Mouse (Mus musculus) myocyte (in vitro differentiated cells): ENCODE measurements around the gene Cldn10. TPM values are rescaled to one million over a fixed set of nuclear protein-coding genes. Genes with fewer than 3 reads are reported as not detected.

ENCODE experiments used
- H3K27me3 ChIP-seq: one replicate; pipeline ENCODE4 v1.6.1; 2011; ENCODE audit not compliant: control insufficient read depth, insufficient read depth, insufficient read length
- H3K36me3 ChIP-seq: one replicate; pipeline ENCODE4 v1.6.1; 2011; ENCODE audit not compliant: control insufficient read depth, insufficient read depth
- H3K4me2 ChIP-seq: one replicate; pipeline ENCODE4 v1.6.1; 2011; ENCODE audit warnings: low read depth, control low read depth
- H3K4me3 ChIP-seq: one replicate; pipeline ENCODE4 v1.5.1; 2011; ENCODE audit warnings: mild to moderate bottlenecking, control low read depth, moderate library complexity
- H3K79me2 ChIP-seq: one replicate; pipeline ENCODE4 v1.6.1; 2011; ENCODE audit not compliant: control insufficient read depth, insufficient read depth
- H3ac ChIP-seq: one replicate; pipeline ENCODE4 v1.6.1; 2011; ENCODE audit not compliant: control insufficient read depth, insufficient read length
- CEBPB ChIP-seq: IDR thresholded peaks from 2 replicates; pipeline ENCODE4 v1.6.1; 2011; ENCODE audit warnings: mild to moderate bottlenecking, moderate library complexity; ENCODE audit not compliant: poor library complexity, insufficient read depth, severe bottlenecking
- E2F4 ChIP-seq: IDR thresholded peaks from one replicate; pipeline ENCODE4 v1.6.1; 2011; ENCODE audit warnings: mild to moderate bottlenecking, control low read depth, moderate library complexity; ENCODE audit not compliant: insufficient read depth
- MAX ChIP-seq: IDR thresholded peaks from one replicate; pipeline ENCODE4 v1.6.1; 2011; ENCODE audit warnings: low read depth, mild to moderate bottlenecking, control low read depth
- MYOD1 ChIP-seq, 3 experiments: IDR thresholded peaks; one replicate each; pipeline ENCODE4 v1.6.1; 2011; ENCODE audit warnings: control low read depth in 2 of 3, low read depth in 2 of 3, mild to moderate bottlenecking in 2 of 3, moderate library complexity in 1 of 3; ENCODE audit not compliant: insufficient read length in 2 of 3, control insufficient read depth in 1 of 3
- MYOG ChIP-seq, 3 experiments: IDR thresholded peaks; one replicate each; pipeline ENCODE4 v1.6.1; 2011; ENCODE audit warnings: control low read depth in 2 of 3, low read depth in 2 of 3, mild to moderate bottlenecking in 2 of 3; ENCODE audit not compliant: insufficient read length in 2 of 3, control insufficient read depth in 1 of 3, insufficient read depth in 1 of 3
- POLR2A ChIP-seq: IDR thresholded peaks from one replicate; pipeline ENCODE4 v1.6.1; 2011; ENCODE audit warnings: low read depth, mild to moderate bottlenecking, control low read depth, moderate library complexity; ENCODE audit not compliant: insufficient read length
- POLR2AphosphoS2 ChIP-seq: IDR thresholded peaks from one replicate; pipeline ENCODE4 v1.6.1; 2011; ENCODE audit warnings: low read depth, control low read depth; ENCODE audit not compliant: insufficient read length
- REST ChIP-seq: IDR thresholded peaks from one replicate; pipeline ENCODE4 v1.6.1; 2011; ENCODE audit warnings: mild to moderate bottlenecking, control low read depth, moderate library complexity; ENCODE audit not compliant: insufficient read depth, insufficient read length
- SRF ChIP-seq: IDR thresholded peaks from one replicate; pipeline ENCODE4 v1.6.1; 2011; ENCODE audit warnings: low read depth; ENCODE audit not compliant: control insufficient read depth, insufficient read length
- TCF12 ChIP-seq: IDR thresholded peaks from one replicate; pipeline ENCODE4 v1.6.1; 2011; ENCODE audit warnings: mild to moderate bottlenecking, control low read depth; ENCODE audit not compliant: poor library complexity, insufficient read depth, severe bottlenecking
- TCF3 ChIP-seq: IDR thresholded peaks from one replicate; pipeline ENCODE4 v1.6.1; 2011; ENCODE audit warnings: low read depth, control low read depth; ENCODE audit not compliant: insufficient read length
- USF1 ChIP-seq: IDR thresholded peaks from one replicate; pipeline ENCODE4 v1.6.1; 2011; ENCODE audit warnings: low read depth, mild to moderate bottlenecking, control low read depth, moderate library complexity
- polyA plus RNA-seq: library from polyadenylated mRNA; unstranded; fragments of >200 nt; fragmentation: generic; extraction: Trizol; gene quantifications from one replicate; pipeline ENCODE4 v1.2.1, GENCODE M21; 2012; ENCODE audit warnings: missing spikeins

The Cldn10 gene
- polyA plus RNA-seq, 1 experiment = not detected

DNA sequence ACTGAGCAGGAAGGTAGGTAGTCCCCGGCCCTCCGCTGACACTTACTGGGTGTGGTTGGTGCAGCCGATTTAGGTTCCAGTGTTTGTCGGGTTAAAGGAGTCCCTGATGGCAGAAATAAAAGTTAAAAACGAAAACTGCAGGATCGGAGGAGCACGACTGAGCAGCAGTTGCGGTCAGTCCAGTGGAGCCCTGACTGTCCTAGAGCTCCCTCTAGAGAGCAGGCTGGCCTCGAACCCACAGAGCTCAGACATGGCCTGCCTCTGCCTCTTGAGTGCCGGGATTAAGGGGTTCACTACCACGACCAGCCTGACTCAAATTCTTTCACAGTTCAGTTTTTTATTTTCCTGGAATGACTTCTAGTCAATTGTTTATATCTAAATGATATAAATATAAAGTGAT is 112.2 kb downstream of the Cldn10 start:
- Histone ChIP-seq H3K4me2 (no peak overlapping the region), H3K36me3 (peaks cover 8% of the 10 kb centered on the region), H3K4me3 (no peak overlapping the region), H3K79me2 (no peaks in the 10 kb centered on the region), H3ac (no peak overlapping the region), H3K27me3 (no peaks in the 10 kb centered on the region)
- no peak for TF ChIP-seq MYOG (IDR thresholded peaks at IDR 0.05; ENCODE audit: control insufficient read depth in 1 of 3, insufficient read depth in 1 of 3, insufficient read length in 2 of 3, low read depth in 2 of 3)
- TF ChIP-seq MAX = no peak
- TF ChIP-seq REST = no peak
- no peak for TF ChIP-seq E2F4
- TF ChIP-seq USF1 = no peak
- no peak for TF ChIP-seq TCF12
- TF ChIP-seq POLR2AphosphoS2 = no peak
- no peak for TF ChIP-seq MYOD1 (IDR thresholded peaks at IDR 0.05; ENCODE audit: control insufficient read depth in 1 of 3, insufficient read length in 2 of 3, low read depth in 2 of 3)
- TF ChIP-seq CEBPB = no peak

DNA sequence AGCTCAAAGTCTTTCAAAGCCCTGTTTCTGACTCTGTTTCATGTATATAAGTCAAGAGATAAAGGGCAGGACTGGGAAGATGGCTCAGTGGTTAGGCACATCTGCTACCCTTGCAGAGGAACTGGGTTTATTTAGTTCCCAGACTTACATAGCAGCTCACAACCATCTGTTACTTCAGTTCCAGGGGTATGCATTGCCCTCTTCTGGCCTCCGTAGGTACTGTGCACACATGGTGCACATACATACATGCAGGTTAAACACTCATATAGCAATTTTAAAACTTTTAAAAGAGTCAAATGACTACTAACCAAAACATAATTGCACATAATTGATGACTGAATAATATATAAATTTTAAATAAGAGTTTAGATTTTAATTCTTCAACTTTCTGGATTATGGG is 113.2 kb downstream of the Cldn10 start:
- Histone ChIP-seq H3K79me2 (no peaks in the 10 kb centered on the region), H3ac (no peak overlapping the region), H3K27me3 (no peaks in the 10 kb centered on the region), H3K36me3 (peaks cover 8% of the 10 kb centered on the region), H3K4me2 (no peak overlapping the region), H3K4me3 (no peak overlapping the region)
- no peak for TF ChIP-seq REST
- TF ChIP-seq E2F4 = no peak
- no peak for TF ChIP-seq MYOD1 (IDR thresholded peaks at IDR 0.05; ENCODE audit: control insufficient read depth in 1 of 3, insufficient read length in 2 of 3, low read depth in 2 of 3)
- no peak for TF ChIP-seq CEBPB
- no peak for TF ChIP-seq TCF3
- no peak for TF ChIP-seq SRF
- TF ChIP-seq MYOG (IDR thresholded peaks at IDR 0.05; ENCODE audit: control insufficient read depth in 1 of 3, insufficient read depth in 1 of 3, insufficient read length in 2 of 3, low read depth in 2 of 3) = no peak

DNA sequence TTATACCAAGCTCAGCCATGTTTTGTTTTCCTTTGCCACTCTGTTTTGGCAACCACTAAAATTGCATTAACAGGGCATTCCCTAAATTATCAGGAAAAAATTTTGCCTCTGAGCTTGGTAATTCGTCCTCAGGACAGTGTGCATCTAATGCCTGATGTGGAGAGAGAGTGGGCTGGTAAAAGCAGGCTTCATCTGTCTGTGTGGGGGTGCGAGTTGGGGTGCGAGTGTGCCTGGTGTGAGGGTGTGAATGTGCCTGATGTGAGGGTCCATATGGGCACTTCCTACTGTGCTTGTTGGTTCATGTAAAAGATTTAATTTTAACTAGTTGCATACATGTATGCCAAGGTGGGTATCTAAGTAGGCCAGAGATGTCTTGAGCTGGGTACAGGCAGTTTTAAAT is 115.7 kb downstream of the Cldn10 start:
- peaks cover 12% of the 10 kb centered on the region for H3K36me3 ChIP-seq
- no peaks in the 10 kb centered on the region for H3K27me3 ChIP-seq
- no peak overlapping the region for H3ac ChIP-seq
- H3K4me3 ChIP-seq = no peak overlapping the region
- no peaks in the 10 kb centered on the region for H3K79me2 ChIP-seq
- H3K4me2 ChIP-seq = no peak overlapping the region
- TF ChIP-seq MYOG (IDR thresholded peaks at IDR 0.05; ENCODE audit: control insufficient read depth in 1 of 3, insufficient read depth in 1 of 3, insufficient read length in 2 of 3, low read depth in 2 of 3) = no peak
- no peak for TF ChIP-seq POLR2A
- TF ChIP-seq TCF3 = no peak
- TF ChIP-seq MAX = no peak
- TF ChIP-seq MYOD1 (IDR thresholded peaks at IDR 0.05; ENCODE audit: control insufficient read depth in 1 of 3, insufficient read length in 2 of 3, low read depth in 2 of 3) = no peak
- TF ChIP-seq CEBPB = no peak
- no peak for TF ChIP-seq POLR2AphosphoS2

DNA sequence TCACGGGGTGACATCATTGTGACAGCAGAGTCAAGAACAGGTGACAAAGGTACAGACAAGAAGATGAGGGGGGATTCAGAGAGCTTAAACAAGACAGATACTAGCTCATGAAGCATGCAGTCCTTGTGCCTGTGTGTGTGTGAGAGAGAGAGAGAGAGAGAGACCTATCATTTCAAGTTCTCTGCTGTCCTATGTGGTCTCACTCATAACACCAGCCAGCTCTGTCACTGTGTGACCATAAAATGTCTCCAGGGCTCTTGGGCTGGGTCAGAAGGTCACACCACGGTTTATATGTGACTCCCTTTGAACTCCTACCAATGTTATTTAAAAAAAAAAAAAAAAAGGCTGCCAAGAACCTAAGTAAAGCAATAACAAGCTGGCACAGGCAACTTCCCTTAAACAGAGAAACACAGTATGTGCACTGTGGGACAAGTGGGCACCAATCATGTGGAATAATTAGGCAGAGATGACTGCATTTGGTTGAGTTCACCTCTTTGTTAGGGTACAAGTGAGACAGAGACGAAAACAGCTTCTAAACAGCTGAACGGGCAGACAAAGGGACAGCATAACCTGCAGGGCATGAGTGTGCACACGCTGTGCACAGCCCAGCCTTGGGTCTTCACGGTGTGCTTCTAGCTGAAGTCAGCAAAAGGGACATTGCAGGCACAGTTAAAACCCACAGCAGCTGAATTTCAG is 116.3 kb downstream of the Cldn10 start:
- no peak overlapping the region for H3K4me3 ChIP-seq
- peaks cover 15% of the 10 kb centered on the region for H3K36me3 ChIP-seq
- H3K27me3 ChIP-seq = no peaks in the 10 kb centered on the region
- TF ChIP-seq E2F4 (no peak), TCF3 (no peak), USF1 (no peak), MYOD1 (IDR thresholded peaks at IDR 0.05; ENCODE audit: control insufficient read depth in 1 of 3, insufficient read length in 2 of 3, low read depth in 2 of 3) (no peak)
- no peak overlapping the region for H3K4me2 ChIP-seq
- no peak overlapping the region for H3ac ChIP-seq
- no peaks in the 10 kb centered on the region for H3K79me2 ChIP-seq

DNA sequence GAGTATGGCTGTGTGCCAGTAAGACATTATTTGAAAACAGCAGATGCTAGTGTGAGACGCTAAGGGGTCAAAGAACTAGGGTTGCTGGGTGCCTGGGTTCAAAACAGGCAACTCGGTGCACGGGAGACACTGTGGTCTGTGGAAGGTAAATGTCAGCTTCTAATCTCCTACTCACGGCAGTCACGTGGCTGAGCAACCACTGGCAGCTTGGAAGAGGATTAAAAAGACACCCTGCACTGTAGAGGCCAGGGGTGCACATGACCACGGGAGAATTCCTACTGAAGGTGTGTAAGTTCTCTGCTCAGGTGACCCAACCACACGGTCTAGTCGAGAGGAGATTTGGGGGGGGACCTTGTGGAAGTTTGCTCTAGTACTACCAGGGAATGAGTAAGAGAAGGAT is 119.9 kb downstream of the Cldn10 start:
- peaks cover 14% of the 10 kb centered on the region for H3K36me3 ChIP-seq

More for the DNA sequence above, 119.9 kb downstream of the Cldn10 start:
- H3K79me2 ChIP-seq = no peaks in the 10 kb centered on the region
- H3K4me2 ChIP-seq = no peak overlapping the region
- H3ac ChIP-seq = no peak overlapping the region
- no peak overlapping the region for H3K4me3 ChIP-seq
- no peak for TF ChIP-seq MYOD1 (IDR thresholded peaks at IDR 0.05; ENCODE audit: control insufficient read depth in 1 of 3, insufficient read length in 2 of 3, low read depth in 2 of 3)
- no peak for TF ChIP-seq POLR2A
- no peak for TF ChIP-seq USF1
- no peak for TF ChIP-seq POLR2AphosphoS2
- TF ChIP-seq CEBPB = no peak
- no peak for TF ChIP-seq TCF3
- no peak for TF ChIP-seq MAX
- no peaks in the 10 kb centered on the region for H3K27me3 ChIP-seq
